Mouse (Mus musculus) G1E (cell line): ENCODE measurements around the gene Akap9.

Source experiments
- CTCF ChIP-seq: IDR thresholded peaks from 2 replicates; pipeline ENCODE4 v1.5.1; 2012; ENCODE audit warnings: low read depth, low read length, inconsistent platforms, mixed read lengths
- GATA1 ChIP-seq: IDR thresholded peaks from 2 replicates; pipeline ENCODE4 v1.6.1; 2012; ENCODE audit warnings: borderline replicate concordance, low read length, inconsistent platforms, mixed read lengths
- TAL1 ChIP-seq: conservative IDR thresholded peaks from 2 replicates; pipeline ENCODE4 v1.6.1; 2012; ENCODE audit warnings: low read depth, low read length, inconsistent platforms, mixed read lengths

- no peak for TF ChIP-seq CTCF
- TF ChIP-seq GATA1 = no peak
- TF ChIP-seq TAL1 = no peak
Observed at GRCm38 (mm10) chr5:3961286-3961685, 33.4 kb downstream of the Akap9 start.
